Mouse (Mus musculus) lung, embryonic 14.5 days (tissue): ENCODE results near the gene Pdgfa. TPM values are rescaled to one million over a fixed set of nuclear protein-coding genes. Genes with fewer than 3 reads are reported as not detected.

Source experiments
- ATAC-seq: fragments of 200-750 bp; cut with Nextera tagmentation; 2 replicates; pipeline ENCODE4 v1.8.0; 2017; ENCODE audit warnings: mild to moderate bottlenecking, moderate TSS enrichment, moderate library complexity; ENCODE audit not compliant: insufficient read depth
- DNase-seq: peaks from one replicate; pipeline ENCODE4 v3.0.0-alpha.2; 2015
- H3K27ac ChIP-seq: fragments of 300-500 bp; sonication (generic); 2 replicates; pipeline ENCODE4 v1.5.1; 2014; ENCODE audit warnings: low read depth, mild to moderate bottlenecking, moderate library complexity
- H3K27me3 ChIP-seq: fragments of 300-500 bp; sonication (generic); 2 replicates; pipeline ENCODE4 v1.6.1; 2014; ENCODE audit warnings: low read length, control low read depth; ENCODE audit not compliant: insufficient read depth
- H3K36me3 ChIP-seq: fragments of 300-500 bp; sonication (generic); 2 replicates; pipeline ENCODE4 v1.6.1; 2014; ENCODE audit warnings: control low read depth; ENCODE audit not compliant: insufficient read depth
- H3K4me1 ChIP-seq: fragments of 300-500 bp; sonication (generic); 2 replicates; pipeline ENCODE4 v1.6.1; 2014; ENCODE audit warnings: antibody characterized with exemption, control low read depth; ENCODE audit not compliant: insufficient read depth
- H3K4me2 ChIP-seq: fragments of 300-500 bp; sonication (generic); 2 replicates; pipeline ENCODE4 v1.6.1; 2014; ENCODE audit warnings: mild to moderate bottlenecking
- H3K4me3 ChIP-seq: fragments of 300-500 bp; sonication (generic); 2 replicates; pipeline ENCODE4 v1.5.1; 2014; ENCODE audit warnings: low read depth, low read length
- H3K9ac ChIP-seq: fragments of 300-500 bp; sonication (generic); 2 replicates; pipeline ENCODE4 v1.6.1; 2014
- H3K9me3 ChIP-seq: fragments of 300-500 bp; sonication (generic); 2 replicates; pipeline ENCODE4 v1.6.1; 2016; ENCODE audit warnings: low read depth, low read length, control low read depth
- CTCF ChIP-seq: IDR thresholded peaks from 2 replicates; pipeline ENCODE4 v1.5.1; 2016; ENCODE audit warnings: antibody characterized with exemption, low read depth
- WGBS: fragments of 180-500 bp; shearing (Covaris S2); extraction: QIAGEN DNeasy Blood & Tissue Kit; methylation state at CpG from one replicate; pipeline ENCODE4 v1.1.7; 2014; 5-methylcytosine and 5-hydroxymethylcytosine counted together
- polyA plus RNA-seq: library from polyadenylated mRNA; unstranded; fragments of >200 nt; fragmentation: Nextera tagmentation; extraction: Ambion mirVana; gene quantifications from 2 replicates; pipeline ENCODE4 v1.2.1, GENCODE M21; 2014

Pdgfa gene
- 40.9 and 46.0 TPM in 2 replicates for polyA plus RNA-seq

DNA sequence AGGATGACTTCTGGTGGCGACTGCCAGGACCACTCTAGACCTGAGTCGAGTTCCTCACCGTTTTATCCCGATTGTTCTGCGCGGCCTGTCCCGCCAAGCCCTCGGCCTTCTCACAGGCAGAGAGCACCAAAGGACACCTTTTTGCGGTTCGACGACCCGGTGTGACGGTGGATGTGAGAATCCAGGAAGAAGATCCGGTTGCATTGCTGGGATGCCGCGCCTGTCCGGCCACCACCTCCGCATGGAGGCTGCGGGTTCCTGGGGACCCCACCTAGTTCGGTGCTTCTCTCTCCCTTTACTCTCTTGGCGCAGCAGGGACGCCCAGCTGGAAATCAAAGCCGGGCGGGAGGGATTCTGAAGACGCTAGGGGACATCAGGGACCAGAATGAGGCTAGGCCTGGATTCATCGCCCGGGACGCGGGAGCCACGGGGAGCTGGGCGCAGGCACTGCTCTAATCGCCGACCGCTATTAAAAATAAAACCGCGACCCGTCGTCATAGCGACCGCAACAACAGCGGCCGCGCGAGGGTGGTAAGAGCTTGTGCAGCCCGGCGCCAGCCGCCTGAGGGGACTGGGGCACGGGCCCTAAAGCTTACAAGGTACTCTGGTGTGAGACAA is at the start of gene Pdgfa:
Gene Pdgfa, minus strand, starts transcription at position 200 of the 618 bp plus-strand sequence.
- H3K4me3 ChIP-seq: peak within 1 kb of the TSS; percentile 70
- H3K27ac ChIP-seq: peak within 1 kb of the TSS; percentile 95
- peak; percentile 15; the same call in 1 of the 2 replicates for ATAC-seq
- peak within 1 kb of the TSS; percentile 83 for H3K9ac ChIP-seq
- H3K4me2 ChIP-seq: peak within 1 kb of the TSS; percentile 92
- no peaks in the 10 kb centered on the region for H3K36me3 ChIP-seq
- no peaks in the 10 kb centered on the region; the same call in 1 of the 2 replicates for H3K9me3 ChIP-seq
- no peak for TF ChIP-seq CTCF
- H3K27me3 ChIP-seq: peaks cover 67% of the 10 kb centered on the region
- peak; percentile 90 for DNase-seq
- no peaks in the 10 kb centered on the region for H3K4me1 ChIP-seq
- WGBS: 3% methylated on average over 45 of the region's 48 CpGs

DNA sequence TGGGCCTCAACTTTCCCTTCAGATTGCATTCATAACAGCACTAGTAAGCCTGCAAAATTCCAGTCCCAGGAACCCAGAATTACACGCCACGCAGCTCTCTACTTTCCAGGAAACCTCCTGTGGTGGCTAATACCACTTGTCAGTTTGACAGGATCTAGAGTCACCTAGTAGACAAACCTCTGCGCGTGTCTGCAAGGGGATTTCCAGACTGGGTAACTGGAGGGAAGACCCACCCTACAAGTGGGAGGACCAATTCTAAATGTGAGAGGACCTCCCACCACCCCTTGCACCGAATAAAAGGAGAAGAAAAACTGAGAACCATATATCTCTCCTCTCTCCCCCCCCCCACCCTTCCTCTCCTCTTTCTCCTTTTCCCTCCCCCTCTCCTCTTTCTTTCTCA is 49.5 kb upstream of the Pdgfa start:
- ATAC-seq (no peak), DNase-seq (no peak)
- no peak overlapping the region for H3K9ac ChIP-seq
- WGBS: 58% methylated on average over 5 of the region's 5 CpGs
- TF ChIP-seq CTCF: no peak
- no peak overlapping the region for H3K4me2 ChIP-seq
- H3K9me3 ChIP-seq: no peaks in the 10 kb centered on the region
- 0 out of 2 replicates have a peak, but pooled peaks cover 3% of the 10 kb centered on the region for H3K36me3 ChIP-seq
- no peak overlapping the region for H3K27ac ChIP-seq
- H3K27me3 ChIP-seq: no peaks in the 10 kb centered on the region
- no peaks in the 10 kb centered on the region for H3K4me1 ChIP-seq
- H3K4me3 ChIP-seq: no peak overlapping the region

DNA sequence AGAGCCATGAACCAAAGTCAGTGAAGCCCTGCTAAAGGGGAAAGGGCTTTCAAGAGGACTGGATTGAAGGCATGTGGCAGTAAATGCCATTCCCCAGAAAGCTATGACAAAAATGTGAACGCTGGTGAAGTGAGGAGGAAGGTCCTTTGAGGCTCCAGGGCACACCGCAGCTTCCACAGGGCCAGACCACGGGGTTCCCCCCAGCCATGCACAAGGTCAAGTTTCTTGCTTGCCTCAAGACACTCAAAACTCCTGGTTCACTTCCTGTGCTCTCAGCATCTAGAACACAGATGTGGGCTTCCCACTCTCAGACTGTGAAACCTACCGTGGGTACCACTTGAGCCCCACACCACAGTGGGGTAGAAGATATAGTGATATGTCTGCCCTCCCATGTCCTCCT is 46.4 kb upstream of the Pdgfa start:
- ATAC-seq: no peak
- Histone ChIP-seq H3K9me3 (no peaks in the 10 kb centered on the region), H3K4me1 (no peaks in the 10 kb centered on the region), H3K36me3 (0 out of 2 replicates have a peak, but pooled peaks cover 3% of the 10 kb centered on the region), H3K4me2 (no peak overlapping the region), H3K4me3 (no peak overlapping the region), H3K9ac (no peak overlapping the region), H3K27me3 (no peaks in the 10 kb centered on the region), H3K27ac (no peak overlapping the region)
- DNase-seq: no peak
- whole genome bisulfite sequencing: 48% methylated on average over 4 of the region's 4 CpGs
- TF ChIP-seq CTCF: no peak

DNA sequence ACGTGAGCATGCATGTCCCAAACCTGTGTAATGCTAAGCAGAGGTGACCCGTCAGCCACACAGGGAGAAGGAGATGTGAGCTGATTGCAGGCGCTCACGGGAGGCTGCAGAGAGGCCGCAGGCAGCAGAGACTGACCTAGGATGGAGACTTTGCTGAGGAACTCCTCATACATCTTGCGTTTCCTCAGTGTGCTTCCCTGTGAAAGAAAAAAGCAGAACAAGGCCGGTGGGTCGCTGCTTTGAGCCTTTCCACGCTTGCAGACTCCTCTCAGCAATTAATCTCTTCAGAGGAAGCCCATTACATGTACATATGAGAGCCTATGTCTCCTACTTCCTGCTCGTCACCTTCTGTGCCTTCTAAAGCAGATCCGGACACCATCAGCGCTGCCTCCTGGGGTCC is 45.1 kb upstream of the Pdgfa start:
- no peak for DNase-seq
- 69% methylated on average over 12 of the region's 12 CpGs for WGBS

DNA sequence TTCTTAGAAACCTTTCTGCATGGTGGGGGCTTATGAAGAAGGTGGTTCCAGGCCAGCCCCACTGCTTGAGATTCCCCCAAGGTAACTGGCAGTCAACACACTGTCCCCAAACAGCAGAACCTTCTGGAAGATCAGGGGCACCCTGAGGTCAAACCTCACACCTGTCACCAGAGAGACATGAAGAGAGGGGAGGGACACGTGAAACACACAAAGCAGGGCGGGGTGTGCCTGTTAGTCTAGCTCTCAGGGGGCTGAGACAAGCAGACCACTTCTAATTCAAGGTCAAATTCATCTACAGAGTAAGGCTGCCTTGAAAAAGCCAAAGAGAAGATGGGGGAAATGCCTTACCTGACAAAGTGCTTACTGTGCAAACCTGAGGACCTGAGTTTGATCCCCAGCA is 38.0 kb upstream of the Pdgfa start:
- Histone ChIP-seq H3K4me1 (peaks cover 8% of the 10 kb centered on the region), H3K4me3 (no peak overlapping the region), H3K27ac (no peak overlapping the region), H3K9me3 (no peaks in the 10 kb centered on the region), H3K4me2 (no peak overlapping the region), H3K36me3 (no peaks in the 10 kb centered on the region), H3K27me3 (no peaks in the 10 kb centered on the region), H3K9ac (no peak overlapping the region)
- 53% methylated on average over 2 of the region's 2 CpGs for WGBS
- no peak for TF ChIP-seq CTCF
- no peak for ATAC-seq
- no peak for DNase-seq

More for the DNA sequence above, 45.1 kb upstream of the Pdgfa start:
- no peak overlapping the region for H3K4me2 ChIP-seq
- H3K27ac ChIP-seq: no peak overlapping the region
- 0 out of 2 replicates have a peak, but pooled peaks cover 3% of the 10 kb centered on the region for H3K36me3 ChIP-seq
- H3K4me3 ChIP-seq: no peak overlapping the region
- ATAC-seq: no peak
- no peak overlapping the region for H3K9ac ChIP-seq
- no peaks in the 10 kb centered on the region for H3K4me1 ChIP-seq
- TF ChIP-seq CTCF: no peak
- H3K9me3 ChIP-seq: no peaks in the 10 kb centered on the region
- H3K27me3 ChIP-seq: no peaks in the 10 kb centered on the region

DNA sequence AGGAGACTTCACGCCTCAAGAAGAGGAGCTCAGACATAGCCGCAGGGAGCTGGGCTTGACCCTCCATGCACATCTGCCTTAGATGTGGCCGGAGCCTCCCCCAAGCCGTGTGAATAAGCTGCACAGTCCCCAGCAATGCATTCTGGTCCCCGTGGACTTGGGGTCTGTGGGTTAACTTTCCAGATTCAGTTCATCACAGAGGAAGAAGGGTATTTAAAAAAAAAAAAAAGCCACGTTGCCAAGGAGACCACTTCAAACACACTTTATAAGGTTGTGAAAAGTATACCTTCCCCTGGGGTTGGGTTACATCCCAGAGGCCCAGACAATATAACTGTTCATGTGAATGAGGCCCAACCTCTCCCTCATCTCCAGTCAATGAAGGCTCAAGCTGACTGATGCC is 37.6 kb upstream of the Pdgfa start:
- H3K27me3 ChIP-seq: no peaks in the 10 kb centered on the region
- H3K4me3 ChIP-seq: no peak overlapping the region
- peaks cover 8% of the 10 kb centered on the region for H3K4me1 ChIP-seq
- no peak overlapping the region for H3K4me2 ChIP-seq
- H3K9me3 ChIP-seq: no peaks in the 10 kb centered on the region
- no peak overlapping the region for H3K9ac ChIP-seq
- 34% methylated on average over 6 of the region's 6 CpGs for WGBS
- H3K36me3 ChIP-seq: no peaks in the 10 kb centered on the region
- no peak for TF ChIP-seq CTCF
- DNase-seq (peak; percentile 34), ATAC-seq (0 out of 2 replicates have a peak, but pooled peaks have one; percentile 18)
- H3K27ac ChIP-seq: no peak overlapping the region; the same call in 1 of the 2 replicates

DNA sequence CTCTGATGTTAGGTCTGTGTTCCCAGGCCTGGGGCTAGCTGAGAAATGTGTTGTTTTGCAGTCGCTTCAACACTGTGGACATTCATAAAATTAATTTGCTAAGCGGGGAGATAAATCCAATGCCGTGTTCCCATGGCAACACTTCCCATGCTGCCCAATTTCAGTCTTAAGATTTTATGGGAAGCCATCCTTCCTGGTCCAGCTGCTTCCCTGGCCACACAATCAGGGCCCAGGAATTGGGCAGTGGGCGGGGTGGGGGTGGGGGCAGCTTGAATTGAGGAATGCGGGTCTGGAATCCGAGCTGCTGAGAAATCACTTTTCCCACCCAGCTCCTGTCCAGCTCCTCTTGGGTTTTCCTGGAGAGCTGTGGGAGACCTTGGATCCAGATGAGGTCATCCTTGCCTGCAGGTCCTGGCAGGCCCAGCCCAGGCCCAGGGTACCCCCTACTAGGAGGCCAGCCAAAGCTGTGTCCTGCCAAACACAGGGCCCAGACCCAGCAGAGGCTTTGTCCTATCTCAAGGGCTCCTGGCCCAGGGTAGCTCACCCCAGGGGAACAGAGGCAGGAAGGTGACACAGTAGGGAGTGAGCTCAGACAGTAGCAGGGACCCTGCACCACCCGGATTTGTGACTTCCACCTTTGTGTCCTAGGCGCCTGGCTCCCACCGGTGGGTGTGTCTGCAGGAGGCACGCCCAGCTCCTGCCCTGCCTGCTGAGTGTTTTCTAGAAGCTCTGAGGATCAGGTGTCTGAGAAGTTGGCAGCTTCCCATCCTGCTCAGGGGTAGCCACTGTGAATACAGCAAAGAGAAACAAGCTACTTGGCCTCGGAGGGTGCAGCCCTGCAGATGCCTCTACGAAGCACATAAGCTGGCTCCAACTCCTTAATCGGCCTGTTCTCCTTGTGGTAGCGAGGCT is 36.5 kb upstream of the Pdgfa start:
- 38% methylated on average over 14 of the region's 14 CpGs for WGBS
- Histone ChIP-seq H3K27ac (peak overlapping the region; percentile 76; the same call in 1 of the 2 replicates), H3K4me1 (peaks cover 8% of the 10 kb centered on the region), H3K4me2 (no peak overlapping the region), H3K27me3 (no peaks in the 10 kb centered on the region), H3K36me3 (no peaks in the 10 kb centered on the region), H3K9ac (peak overlapping the region; percentile 20; the same call in 1 of the 2 replicates), H3K9me3 (no peaks in the 10 kb centered on the region), H3K4me3 (no peak overlapping the region)
- no peak for TF ChIP-seq CTCF
- DNase-seq: peak; percentile 63
- peak; percentile 75 for ATAC-seq
